Mouse (Mus musculus): ENCODE data around the gene Cdca7l.
"Not testable (repeated sequence)": the region's sequence is repeated elsewhere in the genome, so short reads cannot be mapped to it uniquely, and the experiment has no call there.

The Cdca7l gene

DNA sequence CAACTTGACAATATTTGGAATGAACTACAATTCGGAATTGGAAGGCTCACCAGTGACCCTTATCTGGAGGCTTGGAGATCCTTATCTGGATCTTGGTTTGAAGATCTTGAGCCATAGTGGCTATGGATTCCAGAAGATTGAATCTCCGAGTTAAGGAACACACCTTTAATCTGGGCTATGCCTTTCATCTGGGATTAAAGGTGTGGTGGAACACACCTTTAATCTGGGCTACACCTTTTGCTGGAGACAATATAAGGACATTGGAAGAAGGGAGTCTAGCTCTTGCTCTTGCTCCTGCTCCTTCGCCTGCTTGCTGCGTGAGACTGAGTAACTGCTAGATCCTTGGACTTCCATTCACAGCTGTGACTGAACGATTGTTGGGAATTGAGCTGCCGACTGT, at the start of gene Cdca7l:
Gene Cdca7l (plus strand): TSS at position 301 of the 400 bp plus-strand sequence.
- not testable (repeated sequence) for DNase-seq (ENCODE audit: low read depth)

DNA sequence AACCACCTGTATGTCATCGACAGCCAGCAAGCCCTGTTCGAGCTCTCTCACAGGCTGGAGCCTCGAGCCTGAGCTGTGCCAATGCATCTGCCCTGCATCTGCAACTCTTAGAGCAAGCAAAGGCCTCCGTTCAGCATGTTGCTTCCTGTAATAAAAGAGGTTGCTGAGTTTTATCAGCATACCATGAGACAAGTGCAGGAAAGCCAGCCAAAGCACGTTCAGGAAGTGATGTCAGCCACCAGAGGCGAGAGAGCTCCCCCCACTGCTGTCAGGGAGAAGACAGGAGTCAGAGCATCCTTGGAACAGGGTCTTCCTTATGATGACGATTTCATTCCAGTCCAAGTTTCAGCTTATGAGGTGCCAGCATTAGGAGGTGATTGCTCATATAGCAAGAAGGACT, 48.1 kb upstream of the Cdca7l start:
- DNase-seq (ENCODE audit: low read depth), result peak; percentile 20

- no peak for DNase-seq (ENCODE audit: low read depth)
Observed at GRCm38 (mm10) chr12:117760373-117760772, 43.7 kb upstream of the Cdca7l start.

GRCm38 (mm10) chr12:117760846-117761245, 43.2 kb upstream of the Cdca7l start:
- no peak for DNase-seq (ENCODE audit: low read depth)

GRCm38 (mm10) chr12:117761698-117762097, 42.4 kb upstream of the Cdca7l start:
- DNase-seq (ENCODE audit: low read depth), result peak; percentile 29

GRCm38 (mm10) chr12:117763247-117763646, 40.8 kb upstream of the Cdca7l start:
- DNase-seq (ENCODE audit: low read depth), result no peak

DNA sequence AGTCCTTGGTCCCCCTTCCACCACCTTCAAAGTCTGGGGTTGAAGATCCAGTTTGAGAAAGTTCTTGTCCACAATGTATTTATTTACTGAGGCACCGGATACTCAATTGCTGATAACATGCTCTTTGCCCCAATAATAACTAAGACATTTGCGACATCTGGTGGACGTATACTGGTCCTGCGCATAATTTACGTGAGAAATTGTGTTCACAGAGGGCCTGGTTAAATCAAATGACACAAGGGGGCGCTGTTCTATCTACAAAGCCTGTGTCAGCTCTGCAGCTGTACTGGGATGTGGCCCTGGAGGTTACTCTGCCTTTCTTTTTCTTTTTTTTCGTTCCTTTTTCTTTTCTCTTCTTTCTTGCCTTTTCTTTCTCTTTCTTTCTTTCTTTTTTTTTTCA, 39.2 kb upstream of the Cdca7l start:
- peak; percentile 88 for DNase-seq (ENCODE audit: low read depth)

GRCm38 (mm10) chr12:117769113-117769512, 35.0 kb upstream of the Cdca7l start:
- DNase-seq (ENCODE audit: low read depth), result peak; percentile 75

DNA sequence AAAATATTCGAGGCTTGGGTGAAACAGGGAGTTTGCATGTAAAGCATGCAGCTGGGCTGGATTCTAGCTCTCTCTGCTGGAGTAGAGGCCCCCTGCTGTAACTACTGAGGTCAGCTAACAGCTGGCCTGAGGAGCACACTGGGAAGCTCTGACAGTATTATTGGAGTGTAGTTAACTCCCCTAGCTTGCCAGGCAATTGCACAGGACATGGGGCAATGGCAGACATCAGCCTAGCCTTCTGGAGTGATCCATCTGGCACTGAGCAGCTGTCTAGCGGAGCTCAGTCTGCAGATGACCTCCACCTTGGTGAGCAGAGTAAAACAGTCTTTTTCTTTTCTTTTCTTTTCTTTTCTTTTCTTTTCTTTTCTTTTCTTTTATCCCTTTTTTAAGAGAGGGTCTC, 33.9 kb upstream of the Cdca7l start:
- no peak for DNase-seq (ENCODE audit: low read depth)

- DNase-seq (ENCODE audit: low read depth), result no peak
Observed at GRCm38 (mm10) chr12:117771156-117771555, 32.9 kb upstream of the Cdca7l start.

GRCm38 (mm10) chr12:117772638-117773037, 31.5 kb upstream of the Cdca7l start:
- peak; percentile 53 for DNase-seq (ENCODE audit: low read depth)

GRCm38 (mm10) chr12:117776841-117777240, 27.2 kb upstream of the Cdca7l start:
- no peak for DNase-seq (ENCODE audit: low read depth)

DNA sequence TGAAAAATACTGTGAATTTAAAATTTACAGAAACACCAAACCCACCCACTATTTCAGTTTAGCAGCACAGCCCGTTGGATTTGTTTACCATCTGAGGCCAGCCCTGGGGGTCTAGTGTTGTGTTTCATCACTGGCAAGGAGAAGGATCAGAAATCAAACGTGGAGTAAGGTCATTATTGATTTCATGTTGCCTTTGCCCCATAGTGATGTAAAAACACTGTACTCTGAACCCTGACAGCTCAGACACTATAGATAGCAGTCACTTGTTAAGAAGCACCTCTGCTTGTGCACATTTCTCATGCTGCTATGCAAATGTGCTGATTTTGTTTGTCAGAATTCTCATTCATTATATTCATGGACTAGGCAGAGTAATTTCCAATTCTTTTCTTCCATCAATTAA, 22.7 kb upstream of the Cdca7l start:
- DNase-seq (ENCODE audit: low read depth), result no peak

- no peak for DNase-seq (ENCODE audit: low read depth)
Observed at GRCm38 (mm10) chr12:117783426-117783825, 20.7 kb upstream of the Cdca7l start.

DNA sequence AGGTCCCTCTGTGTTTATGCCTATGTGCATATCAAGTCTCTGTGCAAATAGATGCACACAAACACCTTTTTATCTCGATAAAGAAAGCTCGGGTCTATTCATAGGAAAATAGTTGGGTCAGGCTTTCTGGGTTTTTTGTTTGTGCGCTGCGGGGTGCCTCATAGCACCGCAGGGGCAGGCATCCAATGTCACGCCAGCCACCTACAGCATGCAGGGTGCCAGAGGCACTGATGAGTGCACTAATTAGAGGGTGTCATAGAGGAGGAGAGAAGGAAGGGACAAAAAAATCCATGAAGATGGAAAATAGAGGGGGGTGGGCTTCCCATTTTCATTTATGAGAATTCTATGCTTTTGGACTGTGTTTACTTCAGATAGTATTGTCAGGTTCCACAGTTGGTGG, 17.5 kb upstream of the Cdca7l start:
- no peak for DNase-seq (ENCODE audit: low read depth)

DNA sequence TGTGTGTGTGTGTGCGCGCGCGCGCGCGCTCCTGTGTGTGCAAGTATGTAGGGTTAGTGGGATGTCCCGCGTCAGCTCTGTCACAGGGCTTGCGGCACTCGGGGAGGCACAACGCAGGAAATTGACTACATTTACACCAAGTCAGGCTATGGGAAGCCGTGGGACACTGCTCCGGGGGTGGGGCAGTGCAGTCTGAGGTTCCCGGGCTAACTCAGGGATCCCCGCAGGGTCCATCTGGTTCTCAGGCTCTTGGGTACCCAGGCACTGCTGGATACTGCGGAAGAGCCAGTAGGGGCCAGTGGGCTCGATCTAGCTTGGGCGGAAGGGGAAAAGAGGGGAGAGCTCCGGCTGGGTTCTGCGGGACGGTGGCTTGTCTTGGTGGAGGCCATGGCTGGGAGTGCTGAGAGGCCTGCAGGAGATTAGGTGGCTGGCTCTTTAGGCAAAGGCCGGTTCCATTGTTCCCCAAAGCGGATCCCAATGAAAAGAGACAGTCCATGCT, 15.5 kb upstream of the Cdca7l start:
- no peak for DNase-seq (ENCODE audit: low read depth)

DNA sequence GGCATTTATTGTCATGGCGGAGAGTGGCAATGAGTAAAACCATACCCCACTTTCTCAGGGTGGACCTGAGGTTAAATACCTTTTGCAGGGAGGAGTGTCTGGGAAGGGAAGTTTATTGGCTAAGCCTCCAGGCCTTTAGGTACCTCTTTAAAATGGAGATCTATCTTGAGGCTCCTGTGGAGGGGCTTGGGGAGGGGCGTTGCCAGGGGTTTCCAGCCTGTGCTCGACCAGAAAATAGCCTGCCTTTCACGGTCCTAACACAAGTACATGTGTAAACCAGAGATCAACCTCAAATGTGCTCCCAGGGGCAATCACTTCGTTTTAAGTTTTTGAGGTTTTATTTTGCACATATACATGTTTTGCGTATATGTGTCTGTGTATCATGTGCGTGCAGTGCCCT, 15.1 kb upstream of the Cdca7l start:
- no peak for DNase-seq (ENCODE audit: low read depth)

- DNase-seq (ENCODE audit: low read depth), result no peak
Observed at GRCm38 (mm10) chr12:117795303-117795702, 8.8 kb upstream of the Cdca7l start.

DNA sequence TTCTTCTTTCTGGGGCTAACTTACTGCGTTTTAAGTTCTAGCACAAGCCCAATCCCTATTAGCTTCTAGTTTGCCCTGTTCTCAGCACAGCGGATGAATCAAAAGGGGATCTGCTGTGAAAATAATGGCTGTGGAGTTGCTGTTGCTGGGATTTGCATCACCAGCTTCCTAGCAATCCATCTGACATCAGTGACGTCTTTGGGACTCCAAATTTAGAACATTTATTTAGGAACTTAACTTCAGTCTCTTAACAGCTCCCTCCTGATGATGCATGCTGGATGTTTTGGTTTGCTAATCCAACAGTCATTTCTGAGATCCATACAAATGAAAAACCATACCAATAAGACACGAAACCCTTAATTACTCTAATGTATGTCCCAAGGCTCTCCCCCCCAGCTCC, 1.5 kb downstream of the Cdca7l start:
- DNase-seq (ENCODE audit: low read depth), result no peak

DNA sequence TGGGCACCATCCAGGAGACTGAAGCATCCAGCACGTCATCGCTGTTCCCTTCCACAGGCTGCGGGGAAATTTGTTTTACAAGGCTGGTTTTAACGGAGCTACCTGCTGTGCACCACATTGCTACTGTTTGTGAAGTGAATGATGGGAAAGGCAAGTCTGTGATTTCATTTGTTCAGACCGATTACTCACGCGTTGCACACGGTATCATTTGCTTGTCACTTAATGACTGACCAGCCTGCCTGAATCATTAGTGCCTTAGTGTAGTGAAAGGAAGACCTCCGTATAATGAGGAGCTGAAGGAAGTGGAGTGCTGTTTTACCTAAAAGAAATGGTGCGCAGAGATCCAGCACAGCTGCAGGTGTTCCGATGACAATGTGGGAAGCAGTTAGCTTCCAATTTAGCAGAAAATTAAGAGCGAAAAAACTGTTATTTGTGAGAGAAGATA, 1.9 kb downstream of the Cdca7l start:
- DNase-seq (ENCODE audit: low read depth), result no peak

GRCm38 (mm10) chr12:117806470-117806869, 2.4 kb downstream of the Cdca7l start:
- DNase-seq (ENCODE audit: low read depth), result no peak

- no peak for DNase-seq (ENCODE audit: low read depth)
Observed at GRCm38 (mm10) chr12:117807637-117808036, 3.5 kb downstream of the Cdca7l start.

GRCm38 (mm10) chr12:117808355-117809326, 4.6 kb downstream of the Cdca7l start:
- DNase-seq (ENCODE audit: low read depth), result no peak

Measured in naive thymus-derived CD4-positive, alpha-beta T cell, adult 2 months (primary cell).